Mouse (Mus musculus): ENCODE measurements around the gene Tbck. TPM values are rescaled to one million over a fixed set of nuclear protein-coding genes. Genes with fewer than 3 reads are reported as not detected.

Gene Tbck
- polyA plus RNA-seq, 1 experiment: 8.4 TPM

DNA sequence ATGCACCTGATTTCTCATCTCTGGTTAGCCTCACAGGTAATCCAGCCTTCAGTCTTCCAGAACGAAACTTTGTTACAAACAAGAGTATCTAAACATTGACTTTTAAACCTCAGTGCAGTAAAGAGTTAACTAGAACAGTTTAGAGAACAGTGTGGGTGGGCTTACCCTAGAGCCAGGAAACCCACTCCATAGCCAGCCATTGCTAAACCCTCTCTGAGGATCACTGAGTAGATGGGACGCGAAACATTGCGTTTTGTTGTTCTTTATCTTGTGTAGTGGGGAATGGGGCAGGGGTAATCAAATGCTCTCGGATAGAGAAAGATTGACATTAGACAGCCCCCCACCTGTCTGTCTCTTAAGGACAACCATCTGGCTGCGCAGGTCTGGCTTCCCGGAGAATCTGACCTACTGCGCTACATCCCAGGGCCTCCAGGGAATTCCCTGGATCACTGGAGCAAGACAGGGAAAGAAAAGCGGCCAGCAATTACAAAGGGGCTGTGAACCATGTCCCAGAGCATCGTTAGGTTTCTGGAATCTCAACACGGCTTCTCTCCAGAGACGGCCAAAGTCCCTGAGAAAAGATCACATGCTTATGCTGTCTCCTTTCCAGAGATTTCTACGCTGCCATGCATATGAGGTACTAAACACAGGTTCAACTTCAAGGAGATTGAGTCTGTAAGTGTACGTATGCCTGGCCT lies 192.2 kb downstream of the Tbck start:
- Histone ChIP-seq H3K4me3 (ENCODE audit: insufficient read depth, low read depth, low read length) (no peak overlapping the region), H3K27me3 (replicated peaks; ENCODE audit: control insufficient read depth, insufficient read depth, low read length) (no peaks in the 10 kb centered on the region), H3K36me3 (ENCODE audit: control insufficient read depth, insufficient read depth, low read length) (no peaks in the 10 kb centered on the region), H3K27ac (ENCODE audit: insufficient read depth, low read depth, low read length) (no peak overlapping the region), H3K4me1 (ENCODE audit: control insufficient read depth, insufficient read depth, low read length) (peaks cover 27% of the 10 kb centered on the region)
- DNase-seq: peak; percentile 93
- TF ChIP-seq CTCF (conservative IDR thresholded peaks at IDR 0.05; ENCODE audit: insufficient read depth, insufficient read length, low read depth, low read length) (no peak; the same call in 1 of the 2 replicates), POLR2A (IDR thresholded peaks at IDR 0.05; ENCODE audit: low read depth, low read length) (no peak)
- 33% methylated on average over 14 of the region's 14 CpGs for WGBS

DNA sequence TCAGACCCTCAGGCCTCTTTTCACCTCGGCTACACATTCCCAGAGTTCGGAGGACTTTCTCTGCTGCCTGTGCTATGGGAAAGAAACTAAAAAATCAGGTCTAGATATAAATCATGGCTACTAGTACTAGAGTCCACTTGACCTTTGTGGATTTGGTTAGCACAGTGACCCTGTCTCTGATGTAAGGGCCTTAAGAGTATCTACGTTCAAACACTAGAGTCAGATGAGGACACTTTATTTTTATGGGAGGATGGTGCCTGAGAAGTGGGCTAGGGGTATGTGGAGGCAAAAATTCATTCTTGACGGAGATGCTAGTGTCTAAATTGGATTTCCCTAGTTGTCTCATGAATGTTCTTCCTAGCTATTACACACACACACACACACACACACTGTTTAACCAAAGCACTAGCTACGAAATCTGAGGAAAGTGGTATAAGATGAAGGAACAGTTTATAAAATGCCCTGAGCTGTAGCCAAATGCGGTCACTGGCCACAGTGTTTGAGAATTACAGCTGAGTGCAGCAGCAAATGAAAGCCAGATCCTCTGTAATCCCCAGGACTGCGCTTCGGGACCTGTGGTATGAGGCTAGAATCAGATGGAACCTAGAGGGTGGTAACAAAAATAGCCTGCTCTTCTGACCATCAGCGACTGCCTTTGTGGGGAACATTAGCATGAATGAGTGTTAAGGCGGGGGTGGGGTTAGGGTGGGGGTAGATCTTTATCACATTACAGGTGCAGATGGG lies 193.2 kb downstream of the Tbck start:
- DNase-seq: no peak
- no peak overlapping the region for H3K27ac ChIP-seq (ENCODE audit: insufficient read depth, low read depth, low read length)
- WGBS: 68% methylated on average over 10 of the region's 10 CpGs

DNA sequence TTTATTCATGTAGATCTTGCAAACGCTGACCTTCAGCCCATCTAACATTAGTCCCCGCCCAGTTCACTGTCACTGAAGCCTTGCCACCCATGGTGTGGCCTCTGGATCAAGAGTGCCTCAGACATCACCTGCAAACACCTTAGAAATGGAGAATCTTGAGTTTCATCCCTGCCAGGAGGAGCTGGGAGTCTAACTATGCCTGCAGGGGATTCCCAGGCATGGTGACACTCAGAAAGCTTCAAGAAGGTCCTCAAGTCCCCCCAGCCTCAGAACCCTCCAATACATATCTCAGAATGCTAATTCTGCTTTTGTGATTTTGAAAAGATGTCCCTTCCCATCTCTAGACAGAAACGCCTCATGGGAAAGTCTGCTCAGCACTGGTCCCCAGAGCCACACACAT lies 196.4 kb downstream of the Tbck start:
- TF ChIP-seq POLR2A (IDR thresholded peaks at IDR 0.05; ENCODE audit: low read depth, low read length) (no peak), CTCF (conservative IDR thresholded peaks at IDR 0.05; ENCODE audit: insufficient read depth, insufficient read length, low read depth, low read length) (no peak)
- WGBS: 73% methylated on average over 3 of the region's 3 CpGs
- Histone ChIP-seq H3K4me1 (ENCODE audit: control insufficient read depth, insufficient read depth, low read length) (peaks cover 27% of the 10 kb centered on the region), H3K4me3 (ENCODE audit: insufficient read depth, low read depth, low read length) (no peak overlapping the region), H3K27me3 (replicated peaks; ENCODE audit: control insufficient read depth, insufficient read depth, low read length) (no peaks in the 10 kb centered on the region), H3K36me3 (ENCODE audit: control insufficient read depth, insufficient read depth, low read length) (no peaks in the 10 kb centered on the region), H3K27ac (ENCODE audit: insufficient read depth, low read depth, low read length) (no peak overlapping the region)
- no peak for DNase-seq

More for the DNA sequence above, 193.2 kb downstream of the Tbck start:
- peaks cover 18% of the 10 kb centered on the region for H3K4me1 ChIP-seq (ENCODE audit: control insufficient read depth, insufficient read depth, low read length)
- TF ChIP-seq POLR2A (IDR thresholded peaks at IDR 0.05; ENCODE audit: low read depth, low read length): no peak
- H3K4me3 ChIP-seq (ENCODE audit: insufficient read depth, low read depth, low read length): no peak overlapping the region
- no peaks in the 10 kb centered on the region for H3K36me3 ChIP-seq (ENCODE audit: control insufficient read depth, insufficient read depth, low read length)
- no peaks in the 10 kb centered on the region for H3K27me3 ChIP-seq (replicated peaks; ENCODE audit: control insufficient read depth, insufficient read depth, low read length)

DNA sequence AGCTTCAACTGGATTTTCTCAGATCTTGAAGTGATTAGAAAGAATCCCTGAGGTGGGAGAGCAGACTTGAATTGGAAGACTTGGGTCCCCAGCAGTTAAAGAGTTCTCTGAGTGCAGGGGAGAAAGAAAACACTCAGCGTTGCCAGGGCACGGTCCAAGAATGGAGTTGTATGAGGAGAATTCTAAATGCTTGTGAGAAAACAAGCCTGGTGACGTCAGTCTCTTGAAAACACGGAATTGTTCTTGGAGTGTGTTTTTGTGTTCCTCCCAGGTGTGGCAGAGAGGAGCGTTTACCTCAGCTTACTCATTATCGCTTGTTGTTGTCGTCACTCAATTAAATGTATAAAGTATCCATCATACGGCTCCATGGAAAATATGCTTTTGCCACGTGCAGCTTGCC lies 196.9 kb downstream of the Tbck start:
- Histone ChIP-seq H3K4me1 (ENCODE audit: control insufficient read depth, insufficient read depth, low read length) (peaks cover 27% of the 10 kb centered on the region), H3K27me3 (replicated peaks; ENCODE audit: control insufficient read depth, insufficient read depth, low read length) (no peaks in the 10 kb centered on the region), H3K27ac (ENCODE audit: insufficient read depth, low read depth, low read length) (no peak overlapping the region), H3K36me3 (ENCODE audit: control insufficient read depth, insufficient read depth, low read length) (no peaks in the 10 kb centered on the region), H3K4me3 (ENCODE audit: insufficient read depth, low read depth, low read length) (no peak overlapping the region)
- 52% methylated on average over 9 of the region's 9 CpGs for WGBS
- TF ChIP-seq CTCF (conservative IDR thresholded peaks at IDR 0.05; ENCODE audit: insufficient read depth, insufficient read length, low read depth, low read length) (no peak), POLR2A (IDR thresholded peaks at IDR 0.05; ENCODE audit: low read depth, low read length) (no peak)
- DNase-seq: no peak

DNA sequence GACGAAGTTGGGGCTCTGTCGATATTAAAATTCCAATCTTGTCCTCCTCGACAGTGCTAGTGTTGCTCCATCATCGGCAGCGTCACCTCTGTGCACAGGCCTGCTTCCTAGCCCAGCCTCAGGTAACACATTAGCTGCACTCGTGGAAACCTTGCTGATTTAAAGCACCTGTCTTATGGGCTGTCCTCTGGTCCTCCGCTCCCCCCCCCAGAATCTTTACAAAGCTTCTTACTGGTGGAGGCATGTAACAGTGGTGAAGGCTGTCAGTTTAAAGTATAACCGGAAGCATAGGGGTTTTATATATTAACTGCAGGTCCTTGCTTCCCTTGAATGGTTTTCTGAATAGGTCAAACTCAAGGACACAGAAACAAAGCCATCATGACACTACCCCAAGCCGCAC lies 199.3 kb downstream of the Tbck start:
- H3K4me1 ChIP-seq (ENCODE audit: control insufficient read depth, insufficient read depth, low read length): peaks cover 11% of the 10 kb centered on the region
- H3K36me3 ChIP-seq (ENCODE audit: control insufficient read depth, insufficient read depth, low read length): no peaks in the 10 kb centered on the region
- peak; percentile 55 for DNase-seq
- no peak overlapping the region for H3K4me3 ChIP-seq (ENCODE audit: insufficient read depth, low read depth, low read length)
- WGBS: 35% methylated on average over 9 of the region's 9 CpGs
- no peak overlapping the region for H3K27ac ChIP-seq (ENCODE audit: insufficient read depth, low read depth, low read length)
- TF ChIP-seq CTCF (conservative IDR thresholded peaks at IDR 0.05; ENCODE audit: insufficient read depth, insufficient read length, low read depth, low read length) (no peak), POLR2A (IDR thresholded peaks at IDR 0.05; ENCODE audit: low read depth, low read length) (no peak)
- no peaks in the 10 kb centered on the region for H3K27me3 ChIP-seq (replicated peaks; ENCODE audit: control insufficient read depth, insufficient read depth, low read length)

DNA sequence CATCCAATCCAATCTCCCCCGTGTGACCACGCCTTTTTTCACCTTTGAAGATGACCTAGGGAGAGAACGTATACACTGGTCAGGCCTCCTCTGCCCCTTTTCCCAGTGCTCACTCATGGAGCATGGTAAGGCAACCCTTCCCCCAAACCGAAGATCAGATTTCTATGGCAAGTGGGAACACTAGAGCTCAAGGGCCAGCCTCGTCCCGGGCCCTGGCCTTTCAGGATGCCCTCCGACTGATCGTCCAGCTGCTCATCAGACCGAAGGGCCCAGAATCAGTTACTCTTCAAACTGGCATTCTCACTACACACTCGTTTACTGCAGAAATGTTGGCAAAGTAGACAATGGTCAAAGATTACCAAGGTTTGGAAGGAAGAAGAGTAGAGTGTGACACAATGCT lies 200.5 kb downstream of the Tbck start:
- no peak overlapping the region for H3K4me3 ChIP-seq (ENCODE audit: insufficient read depth, low read depth, low read length)
- no peaks in the 10 kb centered on the region for H3K27me3 ChIP-seq (replicated peaks; ENCODE audit: control insufficient read depth, insufficient read depth, low read length)
- no peak for TF ChIP-seq POLR2A (IDR thresholded peaks at IDR 0.05; ENCODE audit: low read depth, low read length)
- TF ChIP-seq CTCF (conservative IDR thresholded peaks at IDR 0.05; ENCODE audit: insufficient read depth, insufficient read length, low read depth, low read length): no peak
- H3K27ac ChIP-seq (ENCODE audit: insufficient read depth, low read depth, low read length): no peak overlapping the region
- WGBS: 57% methylated on average over 10 of the region's 10 CpGs
- H3K36me3 ChIP-seq (ENCODE audit: control insufficient read depth, insufficient read depth, low read length): no peaks in the 10 kb centered on the region
- DNase-seq: peak; percentile 89
- peaks cover 11% of the 10 kb centered on the region for H3K4me1 ChIP-seq (ENCODE audit: control insufficient read depth, insufficient read depth, low read length)

DNA sequence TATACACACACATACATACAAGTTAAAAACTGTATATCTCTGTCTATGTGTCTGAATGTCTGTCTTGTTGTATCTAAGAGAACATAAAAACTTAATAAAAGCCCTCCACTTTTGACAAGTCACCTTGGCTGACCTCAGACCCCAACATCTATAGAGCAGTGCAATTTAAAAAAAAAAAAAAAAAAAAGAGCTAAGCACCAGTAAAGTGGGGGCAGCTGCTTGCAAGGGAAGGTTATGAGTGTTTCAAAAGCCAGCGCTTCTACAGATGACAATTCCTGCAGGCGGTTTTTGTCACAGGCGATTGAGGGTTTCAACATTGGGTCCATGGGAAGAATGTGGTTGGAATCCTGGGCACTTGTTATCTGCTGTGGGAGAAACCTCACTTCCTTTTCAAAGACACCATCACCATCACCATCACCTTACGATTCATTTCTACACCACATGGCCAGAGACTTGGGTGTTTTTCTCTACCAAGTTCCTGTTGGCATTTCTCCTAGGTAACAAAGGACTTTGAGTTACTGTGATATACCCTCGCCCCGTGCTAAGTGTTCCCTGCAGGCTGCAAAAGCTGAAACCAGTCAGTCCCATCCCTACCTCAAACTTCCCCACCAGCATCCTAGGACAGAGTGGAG lies 202.6 kb downstream of the Tbck start:
- no peak overlapping the region for H3K27ac ChIP-seq (ENCODE audit: insufficient read depth, low read depth, low read length)
- H3K4me3 ChIP-seq (ENCODE audit: insufficient read depth, low read depth, low read length): no peak overlapping the region
- no peak for DNase-seq
- WGBS: 84% methylated on average over 6 of the region's 6 CpGs
- peaks cover 3% of the 10 kb centered on the region; the same call in 1 of the 2 replicates for H3K36me3 ChIP-seq (ENCODE audit: control insufficient read depth, insufficient read depth, low read length)
- H3K4me1 ChIP-seq (ENCODE audit: control insufficient read depth, insufficient read depth, low read length): peaks cover 9% of the 10 kb centered on the region
- no peaks in the 10 kb centered on the region for H3K27me3 ChIP-seq (replicated peaks; ENCODE audit: control insufficient read depth, insufficient read depth, low read length)
- no peak for TF ChIP-seq CTCF (conservative IDR thresholded peaks at IDR 0.05; ENCODE audit: insufficient read depth, insufficient read length, low read depth, low read length)
- TF ChIP-seq POLR2A (IDR thresholded peaks at IDR 0.05; ENCODE audit: low read depth, low read length): no peak

All from kidney, adult 2 months (tissue).